In genomic region chr1:97628016-97628415, GRCm38 (mm10) we compare ENCODE assay signal across 26 mouse cellular contexts. TPM values are rescaled to one million over a fixed set of nuclear protein-coding genes. Genes with fewer than 3 reads are reported as not detected.
DNase-seq lines count a peak whose midpoint lies in the region; ATAC-seq and TF ChIP-seq lines count a peak whose summit lies in the region.
"Had no signal": no experiment of that assay in that cellular context is flagged by ENCODE, and none has a peak within 500 bp of the region (broad histone marks: within the 10 kb centered on the region; RNA-seq: fewer than 3 reads in every experiment).

No protein-coding gene starts in this region.

- H3K9me3 ChIP-seq in hindbrain, embryonic 16.5 days (ENCODE audit: control insufficient read depth, low read length): no peaks in the 10 kb centered on the region
- H3K9me3 ChIP-seq in hindbrain, embryonic 11.5 days (ENCODE audit: control insufficient read depth, low read length): no peaks in the 10 kb centered on the region
- H3K9me3 ChIP-seq: forebrain, embryonic 12.5 days; heart, embryonic 13.5 days; kidney, embryonic 15.5 days; liver, embryonic 12.5 days; midbrain, embryonic 12.5 days; neural tube, embryonic 15.5 days had no signal

- 62% methylated on average over 8 of the region's 8 CpGs for WGBS in hindbrain, embryonic 16.5 days
- 63% methylated on average over 8 of the region's 8 CpGs for WGBS in hindbrain, embryonic 11.5 days

- H3K27ac ChIP-seq in hindbrain, embryonic 16.5 days (ENCODE audit: low read depth, low read length): no peak overlapping the region
- H3K27ac ChIP-seq in hindbrain, embryonic 11.5 days (ENCODE audit: low read depth, low read length): no peak overlapping the region
- H3K27ac ChIP-seq: heart, embryonic 13.5 days; kidney, embryonic 15.5 days; layer of hippocampus, adult 2 months; liver, embryonic 12.5 days had no signal

- TF ChIP-seq POLR2A in brain, embryonic 14.5 days (IDR thresholded peaks at IDR 0.05; ENCODE audit: borderline replicate concordance, extremely low read depth, insufficient read depth, insufficient read length, poor library complexity, severe bottlenecking): no peak

- H3K9ac ChIP-seq in hindbrain, embryonic 16.5 days (ENCODE audit: low read depth, low read length): no peak overlapping the region
- H3K9ac ChIP-seq in hindbrain, embryonic 11.5 days (ENCODE audit: low read depth, low read length): no peak overlapping the region
- H3K9ac ChIP-seq: forebrain, embryonic 12.5 days; heart, embryonic 13.5 days; kidney, embryonic 15.5 days; liver, embryonic 12.5 days; liver, postnatal 0 days; midbrain, embryonic 12.5 days; neural tube, embryonic 15.5 days had no signal

- no peaks in the 10 kb centered on the region for H3K36me3 ChIP-seq in hindbrain, embryonic 16.5 days (ENCODE audit: control insufficient read depth, insufficient read depth, low read length)
- no peaks in the 10 kb centered on the region for H3K36me3 ChIP-seq in hindbrain, embryonic 11.5 days (ENCODE audit: control insufficient read depth, insufficient read depth, low read length)
- H3K36me3 ChIP-seq: forebrain, embryonic 12.5 days; heart, embryonic 13.5 days; kidney, embryonic 15.5 days; midbrain, embryonic 12.5 days; neural tube, embryonic 15.5 days had no signal

- no peaks in the 10 kb centered on the region for H3K27me3 ChIP-seq in hindbrain, embryonic 16.5 days (replicated peaks; ENCODE audit: control insufficient read depth, insufficient read depth, low read length)
- no peaks in the 10 kb centered on the region for H3K27me3 ChIP-seq in hindbrain, embryonic 11.5 days (ENCODE audit: control insufficient read depth, insufficient read depth, low read length)
- H3K27me3 ChIP-seq: forebrain, embryonic 12.5 days; heart, embryonic 13.5 days; kidney, embryonic 15.5 days; liver, embryonic 12.5 days; midbrain, embryonic 12.5 days; neural tube, embryonic 15.5 days had no signal

- no peak overlapping the region for H3K4me3 ChIP-seq in hindbrain, embryonic 16.5 days (ENCODE audit: low read length)
- H3K4me3 ChIP-seq in hindbrain, embryonic 11.5 days (ENCODE audit: low read depth, low read length): no peak overlapping the region
- H3K4me3 ChIP-seq: erythroblast, embryonic 14.5 days; forebrain, embryonic 12.5 days; heart, embryonic 13.5 days; kidney, embryonic 15.5 days; layer of hippocampus, adult 2 months; liver, embryonic 12.5 days; midbrain, embryonic 12.5 days; neural tube, embryonic 15.5 days had no signal

- no peak for TF ChIP-seq CTCF in brain, embryonic 14.5 days (IDR thresholded peaks at IDR 0.05; ENCODE audit: borderline replicate concordance, extremely low read depth, insufficient read depth, insufficient read length)

- ATAC-seq in hindbrain, embryonic 16.5 days: peak; percentile 31; the same call in 1 of the 2 replicates
- ATAC-seq in hindbrain, embryonic 11.5 days (ENCODE audit: low FRiP score): no peak
- ATAC-seq: CD4-positive, CD25-positive, alpha-beta regulatory T cell, adult 4 months; liver, embryonic 12.5 days; liver, postnatal 0 days had no signal

- no peak overlapping the region for H3K4me2 ChIP-seq in hindbrain, embryonic 16.5 days (ENCODE audit: low read length)
- no peak overlapping the region for H3K4me2 ChIP-seq in hindbrain, embryonic 11.5 days (replicated peaks; ENCODE audit: low read depth, low read length)
- H3K4me2 ChIP-seq: forebrain, embryonic 12.5 days; heart, embryonic 13.5 days; kidney, embryonic 15.5 days; liver, embryonic 12.5 days; midbrain, embryonic 12.5 days; neural tube, embryonic 15.5 days had no signal

- peaks cover 3% of the 10 kb centered on the region; the same call in 1 of the 2 replicates for H3K4me1 ChIP-seq in hindbrain, embryonic 16.5 days (ENCODE audit: control insufficient read depth, insufficient read depth, low read depth, low read length)
- H3K4me1 ChIP-seq in hindbrain, embryonic 11.5 days (replicated peaks; ENCODE audit: control insufficient read depth, insufficient read depth, low read length): no peaks in the 10 kb centered on the region
- H3K4me1 ChIP-seq: kidney, embryonic 15.5 days had no signal

- DNase-seq in gastrocnemius, adult 18-20 months (ENCODE audit: low spot score): peak; percentile 36
- no peak for DNase-seq in gastrocnemius, postnatal 10 days
- no peak for DNase-seq in hindbrain, embryonic 11.5 days (ENCODE audit: low spot score)
- DNase-seq in ZHBTc4 (ENCODE audit: low read depth, low spot score): peak; percentile 20
- peak; percentile 47 for DNase-seq in brain, embryonic 14.5 days (ENCODE audit: low read depth)
- DNase-seq in right cerebral cortex, adult 2 months (ENCODE audit: low spot score in 2 of 2): no peak
- DNase-seq in layer of hippocampus, adult 18-20 months (ENCODE audit: low spot score in 2 of 2): no peak
- DNase-seq: adrenal gland, adult 2 months; adrenal gland, postnatal 36 days; cerebellum, adult 9-11 months; heart, postnatal 10 days; kidney, adult 18-20 months; kidney, postnatal 25 days; left cerebral cortex, postnatal 4 days; liver, postnatal 0 days; lung, postnatal 36 days had no signal

RNA-seq across cellular contexts. Expression of gene D1Ertd622e, which starts 33.9 kb away (rescaled TPM):
- total RNA-seq in gastrocnemius, adult 18-20 months (2021): 10 to 100 TPM; 13.2 to 16.2 TPM
- total RNA-seq in gastrocnemius, postnatal 10 days (2021): 10 to 100 TPM; 32.3 to 38.3 TPM
- 59.7 and 60.5 TPM in 2 replicates for polyA plus RNA-seq in hindbrain, embryonic 16.5 days (2015; fragmentation: Nextera tagmentation; extraction: Ambion mirVana)
- polyA plus RNA-seq in hindbrain, embryonic 11.5 days (2014; fragmentation: Nextera tagmentation; extraction: Ambion mirVana): 32.6 and 40.8 TPM in 2 replicates
- 44.4 and 53.5 TPM in 2 replicates for polyA plus RNA-seq in brain, embryonic 14.5 days (2012; rRNA removed)
- 10 to 100 TPM; 50.6 to 53.9 TPM for total RNA-seq in layer of hippocampus, adult 18-20 months (2021)

Comparison
In these comparisons a context has a peak if more than half of its experiments do, and no peak if none do; other contexts are left out.
1. DNase-seq: peak in gastrocnemius, adult 18-20 months (single experiment), ZHBTc4 (single experiment) and brain, embryonic 14.5 days (single experiment); none in gastrocnemius, postnatal 10 days (single experiment), hindbrain, embryonic 11.5 days (single experiment), right cerebral cortex, adult 2 months (0 of 2) and layer of hippocampus, adult 18-20 months (0 of 2).